Mouse (Mus musculus): ENCODE results near the gene Cpne4. TPM values are rescaled to one million over a fixed set of nuclear protein-coding genes. Genes with fewer than 3 reads are reported as not detected.

The Cpne4 gene
- total and polyA plus RNA-seq, 3 experiments: not detected

DNA sequence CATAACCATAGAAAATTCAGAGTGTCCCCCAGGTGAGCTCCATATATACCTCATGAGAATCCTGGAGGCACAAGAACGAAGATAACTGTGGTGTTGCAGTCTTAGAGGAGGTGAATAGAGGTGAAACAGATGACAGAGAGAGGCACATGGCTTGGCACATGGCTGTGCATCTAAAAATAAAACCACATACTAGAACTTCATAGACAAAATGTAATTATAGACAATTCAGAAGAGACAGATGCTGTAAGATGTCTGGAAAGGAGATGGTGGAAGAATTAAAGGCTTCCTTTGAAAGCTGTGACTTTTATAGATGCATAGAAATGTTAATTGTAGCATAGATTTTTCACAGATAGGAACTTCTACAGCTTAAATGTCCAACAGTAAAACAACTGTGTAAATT is 451.1 kb downstream of the Cpne4 start:
- Histone ChIP-seq H3K27me3 (replicated peaks) (peaks cover 31% of the 10 kb centered on the region), H3K27ac (ENCODE audit: insufficient read depth, low read depth) (no peak overlapping the region), H3K9ac (ENCODE audit: insufficient read depth, low read depth) (no peak overlapping the region), H3K4me2 (ENCODE audit: insufficient read depth, low read depth, poor library complexity, severe bottlenecking) (no peak overlapping the region), H3K79me2 (replicated peaks; ENCODE audit: control insufficient read depth, extremely low read depth, insufficient read depth, poor library complexity, severe bottlenecking) (no peaks in the 10 kb centered on the region), H3K4me3 (replicated peaks in 1 of 3; ENCODE audit: low read depth in 2 of 3, low read length in 2 of 3, poor library complexity in 1 of 3) (no peak overlapping the region), H3K36me3 (replicated peaks in 1 of 2; ENCODE audit: control insufficient read depth in 1 of 2, insufficient read depth in 1 of 2, low read length in 1 of 2) (no peaks in the 10 kb centered on the region), H3K9me3 (replicated peaks; ENCODE audit: low read length) (no peaks in the 10 kb centered on the region), H3K4me1 (ENCODE audit: control insufficient read depth in 1 of 2, insufficient read depth in 2 of 2) (no peaks in the 10 kb centered on the region)
- dilution Hi-C loops (cut with MboI; ENCODE audit: extremely low pct_ligation_motif_present, extremely low pct_unique_long_range_greater_than_20kb, low sequenced_read_pairs): no loop called here
- TF ChIP-seq UBTF (IDR thresholded peaks at IDR 0.05; ENCODE audit: low read depth, low read length) (no peak), RCOR1 (conservative IDR thresholded peaks at IDR 0.05; ENCODE audit: low read depth, low read length) (no peak), JUN (IDR thresholded peaks at IDR 0.05; ENCODE audit: insufficient read depth, low read depth, low read length) (no peak), ZMIZ1 (IDR thresholded peaks at IDR 0.05; ENCODE audit: low read depth, low read length) (no peak), MYC (IDR thresholded peaks at IDR 0.05; ENCODE audit: low read depth, low read length) (no peak), PAX5 (IDR thresholded peaks at IDR 0.05; ENCODE audit: low read length) (no peak), MAFK (IDR thresholded peaks at IDR 0.05; ENCODE audit: insufficient replicate concordance, low read length) (no peak), USF1 (IDR thresholded peaks at IDR 0.05; ENCODE audit: low read depth, low read length) (no peak), CHD1 (IDR thresholded peaks at IDR 0.05; ENCODE audit: low read depth, low read length) (no peak)
- in situ Hi-C loops (cut with MboI; ENCODE audit: low pct_ligation_motif_present, low pct_unique_long_range_greater_than_20kb, low sequenced_read_pairs): no loop called here
- DNase-seq (ENCODE audit: extremely low read depth): no peak

DNA sequence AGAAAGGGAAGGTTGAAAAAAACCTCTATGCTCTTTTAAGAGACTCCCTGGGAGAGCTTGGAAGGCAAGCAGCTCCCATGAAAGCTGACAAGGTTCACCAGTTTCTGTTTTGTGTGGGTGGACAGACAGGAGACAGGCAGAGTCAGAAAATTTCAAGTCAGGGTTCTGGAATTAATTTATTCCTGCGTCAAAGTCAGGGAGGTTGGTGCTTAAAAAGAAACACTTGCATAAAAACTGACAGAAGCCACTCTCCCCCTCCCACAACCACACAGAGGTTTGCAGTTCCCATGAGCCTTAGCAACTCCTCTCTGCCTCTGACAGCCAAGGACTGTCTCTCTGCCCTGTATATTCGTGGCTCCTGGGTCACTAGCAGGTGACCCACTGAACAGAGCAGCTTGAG is 463.6 kb downstream of the Cpne4 start:
- in situ Hi-C loops (cut with MboI; ENCODE audit: low pct_ligation_motif_present, low pct_unique_long_range_greater_than_20kb, low sequenced_read_pairs): no loop called here
- Histone ChIP-seq H3K9ac (ENCODE audit: insufficient read depth, low read depth) (no peak overlapping the region), H3K9me3 (replicated peaks; ENCODE audit: low read length) (peaks cover 2% of the 10 kb centered on the region), H3K27ac (ENCODE audit: insufficient read depth, low read depth) (no peak overlapping the region), H3K79me2 (replicated peaks; ENCODE audit: control insufficient read depth, extremely low read depth, insufficient read depth, poor library complexity, severe bottlenecking) (no peaks in the 10 kb centered on the region), H3K4me3 (replicated peaks in 1 of 3; ENCODE audit: low read depth in 2 of 3, low read length in 2 of 3, poor library complexity in 1 of 3) (no peak overlapping the region), H3K4me1 (ENCODE audit: control insufficient read depth in 1 of 2, insufficient read depth in 2 of 2) (no peaks in the 10 kb centered on the region), H3K36me3 (replicated peaks in 1 of 2; ENCODE audit: control insufficient read depth in 1 of 2, insufficient read depth in 1 of 2, low read length in 1 of 2) (no peaks in the 10 kb centered on the region), H3K27me3 (replicated peaks) (peaks cover 19% of the 10 kb centered on the region), H3K4me2 (ENCODE audit: insufficient read depth, low read depth, poor library complexity, severe bottlenecking) (no peak overlapping the region)
- dilution Hi-C loops (cut with MboI; ENCODE audit: extremely low pct_ligation_motif_present, extremely low pct_unique_long_range_greater_than_20kb, low sequenced_read_pairs): no loop called here
- no peak for DNase-seq (ENCODE audit: extremely low read depth)
- TF ChIP-seq TCF12 (IDR thresholded peaks at IDR 0.05; ENCODE audit: low read depth, low read length) (no peak), TBP (conservative IDR thresholded peaks at IDR 0.05; ENCODE audit: low read depth, low read length) (no peak), ZMIZ1 (IDR thresholded peaks at IDR 0.05; ENCODE audit: low read depth, low read length) (no peak), MAX (IDR thresholded peaks at IDR 0.05; ENCODE audit: low read length) (no peak), MAFK (IDR thresholded peaks at IDR 0.05; ENCODE audit: insufficient replicate concordance, low read length) (no peak), NELFE (IDR thresholded peaks at IDR 0.05; ENCODE audit: low read depth, low read length) (no peak), KAT2A (IDR thresholded peaks at IDR 0.05; ENCODE audit: insufficient replicate concordance, low read length) (no peak), JUN (IDR thresholded peaks at IDR 0.05; ENCODE audit: insufficient read depth, low read depth, low read length) (no peak), ETS1 (conservative IDR thresholded peaks at IDR 0.05; ENCODE audit: low read depth, low read length) (no peak), EP300 (IDR thresholded peaks at IDR 0.05; ENCODE audit: low read length) (no peak), JUND (conservative IDR thresholded peaks at IDR 0.05; ENCODE audit: low read depth, low read length) (no peak), SMC3 (IDR thresholded peaks at IDR 0.05; ENCODE audit: low read depth, low read length) (no peak), CHD1 (IDR thresholded peaks at IDR 0.05; ENCODE audit: low read depth, low read length) (no peak), SIN3A (IDR thresholded peaks at IDR 0.05; ENCODE audit: low read length) (no peak), CTCF (conservative IDR thresholded peaks at IDR 0.05 in 1 of 2, IDR thresholded peaks at IDR 0.05 in 1 of 2; ENCODE audit: low read depth in 2 of 2, low read length in 2 of 2) (no peak), E2F4 (IDR thresholded peaks at IDR 0.05; ENCODE audit: insufficient replicate concordance, low read depth, low read length) (no peak), MXI1 (IDR thresholded peaks at IDR 0.05; ENCODE audit: low read depth, low read length) (no peak), IRF4 (IDR thresholded peaks at IDR 0.05; ENCODE audit: low read depth, low read length) (no peak), USF1 (IDR thresholded peaks at IDR 0.05; ENCODE audit: low read depth, low read length) (no peak), BHLHE40 (IDR thresholded peaks at IDR 0.05; ENCODE audit: low read depth, low read length) (no peak)
